Mouse (Mus musculus) embryonic fibroblast, embryonic 13.5 days (primary cell): ENCODE results near the gene Gprasp1.
"Not testable (repeated sequence)": the region's sequence is repeated elsewhere in the genome, so short reads cannot be mapped to it uniquely, and the experiment has no call there.

Experiments
- CTCF ChIP-seq: IDR thresholded peaks from 2 replicates; pipeline ENCODE4 v1.5.1; 2011; ENCODE audit warnings: mild to moderate bottlenecking, control low read depth, low read length, moderate library complexity, borderline replicate concordance; ENCODE audit not compliant: insufficient read depth
- POLR2A ChIP-seq: IDR thresholded peaks from 2 replicates; pipeline ENCODE4 v1.6.1; 2011; ENCODE audit warnings: low read depth, mild to moderate bottlenecking, control low read depth, low read length, moderate library complexity

- TF ChIP-seq CTCF, POLR2A: not testable (repeated sequence)
These were observed 97.2 kb downstream of the Gprasp1 start for GRCm38 (mm10) chrX:135839397-135840391.
